Mouse (Mus musculus) heart, postnatal 0 days (tissue): ENCODE measurements around the gene Hephl1.

Source experiments
- CTCF ChIP-seq: IDR thresholded peaks from 2 replicates; pipeline ENCODE4 v1.5.1; 2016; ENCODE audit warnings: antibody characterized with exemption, control low read depth, low read depth
- EP300 ChIP-seq: IDR thresholded peaks from 2 replicates; pipeline ENCODE4 v1.6.1; 2016; ENCODE audit warnings: antibody characterized with exemption, low read depth

- peak; percentile 73 for TF ChIP-seq CTCF
- TF ChIP-seq EP300, result no peak
Measured at GRCm38 (mm10) chr9:15029025-15029727, 82.7 kb downstream of the Hephl1 start.
